In genomic region chr2:91950275-91951085, GRCm38 (mm10) we compare ENCODE assay signal across 8 mouse cellular contexts. TPM values are rescaled to one million over a fixed set of nuclear protein-coding genes. Genes with fewer than 3 reads are reported as not detected.
DNase-seq lines count a peak whose midpoint lies in the region; ATAC-seq and TF ChIP-seq lines count a peak whose summit lies in the region.

No protein-coding gene starts in this region.

- ATAC-seq in embryonic facial prominence, embryonic 13.5 days (ENCODE audit: insufficient number of reproducible peaks, insufficient read depth, low FRiP score, low TSS enrichment, low read depth), result 0 out of 2 replicates have a peak, but pooled peaks have one; percentile 52
- ATAC-seq in heart, postnatal 0 days (ENCODE audit: insufficient read depth, low read depth), result peak; percentile 85

- peak overlapping the region; percentile 29 for H3K4me3 ChIP-seq in embryonic facial prominence, embryonic 13.5 days
- H3K4me3 ChIP-seq in heart, postnatal 0 days (ENCODE audit: low read depth, low read length), result peak overlapping the region; percentile 50
- peak overlapping the region; percentile 33 for H3K4me3 ChIP-seq in limb, embryonic 10.5 days
- H3K4me3 ChIP-seq in midbrain, embryonic 10.5 days, result peak overlapping the region; percentile 30
- peak overlapping the region; percentile 55 for H3K4me3 ChIP-seq in thymus, adult 2 months (ENCODE audit: control insufficient read depth, insufficient read depth, low read length)

- DNase-seq in 416B (ENCODE audit: low read depth), result peak; percentile 92
- DNase-seq in Muller cell, postnatal 12 days (ENCODE audit: inconsistent ontology term), result peak; percentile 91
- peak; percentile 93 for DNase-seq in heart, postnatal 0 days (ENCODE audit: low spot score)
- no peak for DNase-seq in limb, embryonic 10.5 days (ENCODE audit: low spot score)
- DNase-seq in midbrain, embryonic 10.5 days (ENCODE audit: low spot score), result peak; percentile 41
- peak; percentile 65 for DNase-seq in thymus, adult 2 months
- DNase-seq in right cerebral cortex, postnatal 10 days (ENCODE audit: low spot score in 2 of 2), result no peak

- no peaks in the 10 kb centered on the region for H3K9me3 ChIP-seq in embryonic facial prominence, embryonic 13.5 days
- no peaks in the 10 kb centered on the region for H3K9me3 ChIP-seq in heart, postnatal 0 days (replicated peaks; ENCODE audit: control insufficient read depth, low read length)
- H3K9me3 ChIP-seq in limb, embryonic 10.5 days (replicated peaks), result no peaks in the 10 kb centered on the region
- H3K9me3 ChIP-seq in midbrain, embryonic 10.5 days (replicated peaks), result no peaks in the 10 kb centered on the region

- H3K27me3 ChIP-seq in embryonic facial prominence, embryonic 13.5 days, result no peaks in the 10 kb centered on the region
- H3K27me3 ChIP-seq in heart, postnatal 0 days (ENCODE audit: control insufficient read depth, insufficient read depth, low read length), result no peaks in the 10 kb centered on the region
- H3K27me3 ChIP-seq in limb, embryonic 10.5 days (ENCODE audit: low read depth, poor library complexity, severe bottlenecking), result no peaks in the 10 kb centered on the region
- no peaks in the 10 kb centered on the region for H3K27me3 ChIP-seq in midbrain, embryonic 10.5 days (ENCODE audit: low read depth, poor library complexity, severe bottlenecking)
- no peaks in the 10 kb centered on the region for H3K27me3 ChIP-seq in thymus, adult 2 months (ENCODE audit: control insufficient read depth, insufficient read depth, low read length)

- TF ChIP-seq POLR2A in thymus, adult 2 months (IDR thresholded peaks at IDR 0.05; ENCODE audit: control insufficient read depth, extremely low read depth, insufficient read depth, low read length, poor library complexity), result peak; percentile 45; the same call in 1 of the 2 replicates

- H3K9ac ChIP-seq in embryonic facial prominence, embryonic 13.5 days, result peak overlapping the region; percentile 65
- peak overlapping the region; percentile 77 for H3K9ac ChIP-seq in heart, postnatal 0 days (replicated peaks; ENCODE audit: low read depth, low read length)

- no peaks in the 10 kb centered on the region for H3K36me3 ChIP-seq in embryonic facial prominence, embryonic 13.5 days
- peaks cover 5% of the 10 kb centered on the region; the same call in 1 of the 2 replicates for H3K36me3 ChIP-seq in heart, postnatal 0 days (replicated peaks; ENCODE audit: control insufficient read depth, insufficient read depth, low read length)
- peaks cover 9% of the 10 kb centered on the region; the same call in 1 of the 2 replicates for H3K36me3 ChIP-seq in limb, embryonic 10.5 days
- 0 out of 2 replicates have a peak, but pooled peaks cover 2% of the 10 kb centered on the region for H3K36me3 ChIP-seq in midbrain, embryonic 10.5 days
- peaks cover under 1% of the 10 kb centered on the region; the same call in 1 of the 2 replicates for H3K36me3 ChIP-seq in thymus, adult 2 months (ENCODE audit: control insufficient read depth, insufficient read depth, low read length)

- no peak; the same call in 1 of the 2 replicates for TF ChIP-seq CTCF in heart, postnatal 0 days (IDR thresholded peaks at IDR 0.05; ENCODE audit: low read depth)
- no peak; the same call in 1 of the 2 replicates for TF ChIP-seq CTCF in thymus, adult 2 months (IDR thresholded peaks at IDR 0.05; ENCODE audit: borderline replicate concordance, control insufficient read depth, extremely low read depth, insufficient read depth, low read length, poor library complexity)

- H3K27ac ChIP-seq in embryonic facial prominence, embryonic 13.5 days, result peak overlapping the region; percentile 66
- peak overlapping the region; percentile 99 for H3K27ac ChIP-seq in heart, postnatal 0 days (ENCODE audit: low read depth)
- peak overlapping the region; percentile 83 for H3K27ac ChIP-seq in limb, embryonic 10.5 days
- peak overlapping the region; percentile 79 for H3K27ac ChIP-seq in midbrain, embryonic 10.5 days (replicated peaks)
- H3K27ac ChIP-seq in thymus, adult 2 months (ENCODE audit: control insufficient read depth, insufficient read depth, low read length), result peak overlapping the region; percentile 75

- 19% methylated on average over 15 of the region's 15 CpGs for WGBS in embryonic facial prominence, embryonic 13.5 days
- 13% methylated on average over 15 of the region's 15 CpGs for WGBS in heart, postnatal 0 days
- WGBS in limb, embryonic 10.5 days, result 19% methylated on average over 15 of the region's 15 CpGs
- 20% methylated on average over 15 of the region's 15 CpGs for WGBS in midbrain, embryonic 10.5 days
- WGBS in thymus, adult 2 months, result 12% methylated on average over 15 of the region's 15 CpGs

- peaks cover 52% of the 10 kb centered on the region for H3K4me1 ChIP-seq in embryonic facial prominence, embryonic 13.5 days
- peaks cover 68% of the 10 kb centered on the region for H3K4me1 ChIP-seq in heart, postnatal 0 days (ENCODE audit: control insufficient read depth, insufficient read depth)
- peaks cover 52% of the 10 kb centered on the region for H3K4me1 ChIP-seq in limb, embryonic 10.5 days
- peaks cover 61% of the 10 kb centered on the region for H3K4me1 ChIP-seq in midbrain, embryonic 10.5 days
- peaks cover 59% of the 10 kb centered on the region for H3K4me1 ChIP-seq in thymus, adult 2 months (replicated peaks; ENCODE audit: control insufficient read depth, insufficient read depth, low read length)

- no peak for TF ChIP-seq EP300 in heart, postnatal 0 days (IDR thresholded peaks at IDR 0.05; ENCODE audit: low read depth)

- peak overlapping the region; percentile 52 for H3K4me2 ChIP-seq in embryonic facial prominence, embryonic 13.5 days
- H3K4me2 ChIP-seq in heart, postnatal 0 days (ENCODE audit: low read depth, low read length), result peak overlapping the region; percentile 76

RNA-seq across cellular contexts. Expression of gene Gm9821, which starts 5.0 kb away (rescaled TPM):
- polyA plus RNA-seq in embryonic facial prominence, embryonic 13.5 days (2015; fragmentation: Nextera tagmentation; extraction: Ambion mirVana), result 0.39 and 0.61 TPM in 2 replicates
- total RNA-seq in heart, postnatal 0 days (2014; rRNA removed; ENCODE audit: low replicate concordance), result not detected in 2 replicates
- polyA plus RNA-seq in heart, postnatal 0 days (2015; fragmentation: Nextera tagmentation; extraction: Ambion mirVana), result 0.89 and 0.93 TPM in 2 replicates
- polyA plus RNA-seq in limb, embryonic 10.5 days (2016; fragmentation: Nextera tagmentation; extraction: Ambion mirVana), result 0.33 and 0.56 TPM in 2 replicates
- 0.12 and 0.19 TPM in 2 replicates for polyA plus RNA-seq in midbrain, embryonic 10.5 days (2016; fragmentation: Nextera tagmentation; extraction: Ambion mirVana)
- polyA plus RNA-seq in thymus, adult 2 months (2012; rRNA removed), result 0.08 TPM in 1 of 2 replicates, not detected in the other

RNA-seq across cellular contexts. Expression of gene Mdk, which starts 18.4 kb away (rescaled TPM):
- 1,381 and 1,602 TPM in 2 replicates for polyA plus RNA-seq in embryonic facial prominence, embryonic 13.5 days (2015; fragmentation: Nextera tagmentation; extraction: Ambion mirVana)
- total RNA-seq in heart, postnatal 0 days (2014; rRNA removed; ENCODE audit: low replicate concordance), result 18.5 and 48.2 TPM in 2 replicates
- polyA plus RNA-seq in heart, postnatal 0 days (2015; fragmentation: Nextera tagmentation; extraction: Ambion mirVana), result 100 and 119 TPM in 2 replicates
- polyA plus RNA-seq in limb, embryonic 10.5 days (2016; fragmentation: Nextera tagmentation; extraction: Ambion mirVana), result 2,617 and 2,689 TPM in 2 replicates
- polyA plus RNA-seq in midbrain, embryonic 10.5 days (2016; fragmentation: Nextera tagmentation; extraction: Ambion mirVana), result 1,290 and 1,659 TPM in 2 replicates
- 12.0 and 17.7 TPM in 2 replicates for polyA plus RNA-seq in thymus, adult 2 months (2012; rRNA removed)

RNA-seq across cellular contexts. Expression of gene Chrm4, which starts 23.4 kb away (rescaled TPM):
- 0.18 and 0.32 TPM in 2 replicates for polyA plus RNA-seq in embryonic facial prominence, embryonic 13.5 days (2015; fragmentation: Nextera tagmentation; extraction: Ambion mirVana)
- total RNA-seq in heart, postnatal 0 days (2014; rRNA removed; ENCODE audit: low replicate concordance), result 0.27 TPM in 1 of 2 replicates, not detected in the other
- polyA plus RNA-seq in heart, postnatal 0 days (2015; fragmentation: Nextera tagmentation; extraction: Ambion mirVana), result not detected in 2 replicates
- 0.67 and 0.76 TPM in 2 replicates for polyA plus RNA-seq in limb, embryonic 10.5 days (2016; fragmentation: Nextera tagmentation; extraction: Ambion mirVana)
- 0.81 and 1.0 TPM in 2 replicates for polyA plus RNA-seq in midbrain, embryonic 10.5 days (2016; fragmentation: Nextera tagmentation; extraction: Ambion mirVana)
- 0.80 and 0.87 TPM in 2 replicates for polyA plus RNA-seq in thymus, adult 2 months (2012; rRNA removed)

RNA-seq across cellular contexts. Expression of gene Dgkz, which starts 25.2 kb away (rescaled TPM):
- 34.2 and 41.9 TPM in 2 replicates for polyA plus RNA-seq in embryonic facial prominence, embryonic 13.5 days (2015; fragmentation: Nextera tagmentation; extraction: Ambion mirVana)
- 77.0 and 77.9 TPM in 2 replicates for total RNA-seq in heart, postnatal 0 days (2014; rRNA removed; ENCODE audit: low replicate concordance)
- polyA plus RNA-seq in heart, postnatal 0 days (2015; fragmentation: Nextera tagmentation; extraction: Ambion mirVana), result 24.0 and 26.2 TPM in 2 replicates
- 57.3 and 59.9 TPM in 2 replicates for polyA plus RNA-seq in limb, embryonic 10.5 days (2016; fragmentation: Nextera tagmentation; extraction: Ambion mirVana)
- 28.3 and 35.0 TPM in 2 replicates for polyA plus RNA-seq in midbrain, embryonic 10.5 days (2016; fragmentation: Nextera tagmentation; extraction: Ambion mirVana)
- 1,103 and 1,229 TPM in 2 replicates for polyA plus RNA-seq in thymus, adult 2 months (2012; rRNA removed)

Comparison
In these comparisons a context has a peak if more than half of its experiments do, and no peak if none do; other contexts are left out.
1. DNase-seq: peak in 416B (single experiment), Muller cell, postnatal 12 days (single experiment), heart, postnatal 0 days (single experiment), midbrain, embryonic 10.5 days (single experiment) and thymus, adult 2 months (single experiment); none in limb, embryonic 10.5 days (single experiment) and right cerebral cortex, postnatal 10 days (0 of 2).
2. RNA of gene Mdk, which starts 18.4 kb away (polyA plus RNA-seq): 2,617 to 2,689 TPM in limb, embryonic 10.5 days, 1,290 to 1,659 TPM in midbrain, embryonic 10.5 days and 1,381 to 1,602 TPM in embryonic facial prominence, embryonic 13.5 days; 100 to 119 TPM in heart, postnatal 0 days and 12.0 to 17.7 TPM in thymus, adult 2 months; every median in the first group is over 10 times any median in the second.
3. Peak in every context shown above with its lines, with median percentiles within 50 percentile points of each other: H3K27ac ChIP-seq and H3K4me3 ChIP-seq.